In the genomic region with DNA sequence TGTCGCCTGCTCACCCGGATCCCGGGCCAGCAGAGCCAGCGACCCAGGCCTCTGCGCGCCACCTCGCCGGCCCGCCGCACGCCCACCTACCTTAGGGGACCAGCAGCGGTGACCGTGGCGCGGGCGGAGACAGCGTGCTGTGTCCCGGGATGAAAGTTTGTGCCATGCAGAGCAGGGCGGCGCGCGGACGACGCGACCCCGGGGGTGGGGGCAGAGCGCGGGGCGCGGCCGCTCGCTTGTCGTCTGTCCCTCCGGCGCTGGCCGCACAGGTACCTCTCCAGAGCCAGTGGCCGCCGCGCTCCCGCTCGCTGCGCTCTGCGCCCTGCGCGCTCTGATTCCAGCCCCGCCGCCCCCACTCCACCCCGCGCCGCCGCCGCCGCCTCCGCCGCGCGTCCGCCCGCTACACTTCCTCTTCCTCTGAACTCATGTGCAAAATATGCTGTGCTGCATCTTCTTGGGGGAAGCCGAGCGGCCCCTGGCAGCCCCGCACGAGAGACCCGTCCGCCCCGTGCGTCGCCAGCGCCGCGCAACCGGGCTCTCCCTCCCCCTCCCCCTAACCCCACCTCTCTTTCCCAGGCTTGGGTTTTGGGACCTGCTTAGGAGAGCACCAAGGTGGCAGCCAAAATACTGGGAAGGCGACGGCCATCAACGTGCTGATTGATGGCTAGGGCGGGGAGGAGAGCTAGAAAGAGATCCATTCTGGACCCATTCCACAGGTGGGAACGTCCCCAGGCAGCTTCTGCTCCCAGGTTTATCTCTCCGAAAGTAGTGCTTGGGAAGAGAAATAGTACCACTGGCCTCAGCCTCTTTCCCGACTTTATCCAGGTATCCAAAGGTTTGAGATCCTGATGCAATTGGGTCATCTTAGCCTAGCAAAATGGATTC, we compare ENCODE assay signal across 8 mouse cellular contexts. TPM values are rescaled to one million over a fixed set of nuclear protein-coding genes. Genes with fewer than 3 reads are reported as not detected.
DNase-seq lines count a peak whose midpoint lies in the region; ATAC-seq lines count a peak whose summit lies in the region.

A gene (minus strand): TSS at position 544 of the 885 bp plus-strand sequence.

- H3K27ac ChIP-seq in forebrain, embryonic 14.5 days (ENCODE audit: low read depth, low read length), result 0 out of 2 replicates have a peak within 1 kb of the TSS, but pooled peaks have one; percentile 33

- peak within 1 kb of the TSS; percentile 61 for H3K4me3 ChIP-seq in forebrain, embryonic 14.5 days (ENCODE audit: low read depth, low read length)

- H3K4me2 ChIP-seq in forebrain, embryonic 14.5 days (ENCODE audit: low read length), result peak within 1 kb of the TSS; percentile 100

- peaks cover 15% of the 10 kb centered on the region for H3K27me3 ChIP-seq in forebrain, embryonic 14.5 days (replicated peaks; ENCODE audit: control insufficient read depth, insufficient read depth, low read length)

- 2% methylated on average over 65 of the region's 79 CpGs for WGBS in forebrain, embryonic 14.5 days

- peak; percentile 59 for ATAC-seq in CD4-positive, CD25-positive, alpha-beta regulatory T cell, adult 4 months
- peak; percentile 38 for ATAC-seq in forebrain, embryonic 14.5 days
- ATAC-seq in hematopoietic stem cell, adult 5-6 weeks (replicated peaks in 1 of 2; ENCODE audit: insufficient read depth in 1 of 2, low FRiP score in 2 of 2, low TSS enrichment in 1 of 2, low read depth in 1 of 2, poor library complexity in 2 of 2, severe bottlenecking in 2 of 2), result peak; percentile 8 to 53; a peak in 1 of 4 replicates

- H3K36me3 ChIP-seq in forebrain, embryonic 14.5 days (ENCODE audit: control insufficient read depth, insufficient read depth, low read length), result no peaks in the 10 kb centered on the region

- peaks cover 3% of the 10 kb centered on the region; the same call in 1 of the 2 replicates for H3K4me1 ChIP-seq in forebrain, embryonic 14.5 days (ENCODE audit: control insufficient read depth, insufficient read depth, low read length)

- no peaks in the 10 kb centered on the region for H3K9me3 ChIP-seq in forebrain, embryonic 14.5 days (replicated peaks; ENCODE audit: control insufficient read depth, low read length)

- peak; percentile 29 to 65 for DNase-seq in adrenal gland, adult 18-20 months (ENCODE audit: low spot score in 2 of 2)
- DNase-seq in forebrain, embryonic 14.5 days (ENCODE audit: low spot score), result no peak
- no peak for DNase-seq in layer of hippocampus, adult 8-10 months (ENCODE audit: low spot score in 2 of 2)
- peak; percentile 65 for DNase-seq in lung, postnatal 14 days
- DNase-seq in ovary, postnatal 14 days (ENCODE audit: low spot score), result peak; percentile 27
- peak; percentile 38 for DNase-seq in yolk sac, embryonic 10.5 days (ENCODE audit: low spot score)

- peak within 1 kb of the TSS; percentile 70 for H3K9ac ChIP-seq in forebrain, embryonic 14.5 days (ENCODE audit: low read length)

RNA-seq across cellular contexts. Expression of the gene that starts here (rescaled TPM):
- 10 to 100 TPM; 23.8 to 32.4 TPM for polyA plus RNA-seq in CD4-positive, CD25-positive, alpha-beta regulatory T cell, adult 4 months (2017; shearing (Covaris generic))
- total RNA-seq in adrenal gland, adult 18-20 months (2021), result 10 to 100 TPM in 1 of 2 experiments, 1 to 10 TPM in 1; 9.7 to 11.5 TPM
- polyA plus RNA-seq in forebrain, embryonic 14.5 days (2014; fragmentation: Nextera tagmentation; extraction: Ambion mirVana), result 14.8 and 21.1 TPM in 2 replicates
- 33.6 and 35.4 TPM in 2 replicates for total RNA-seq in hematopoietic stem cell, adult 5-6 weeks (2017)
- 10 to 100 TPM; 14.8 to 18.7 (median 16.8) TPM for total RNA-seq in layer of hippocampus, adult 8-10 months (2022)

Comparison
In these comparisons a context has a peak if more than half of its experiments do, and no peak if none do; other contexts are left out.
1. DNase-seq: peak in adrenal gland, adult 18-20 months (2 of 2), lung, postnatal 14 days (single experiment), ovary, postnatal 14 days (single experiment) and yolk sac, embryonic 10.5 days (single experiment); none in forebrain, embryonic 14.5 days (single experiment) and layer of hippocampus, adult 8-10 months (0 of 2).
2. Peak in every context shown above with its lines, with median percentiles within 50 percentile points of each other: ATAC-seq.